Mouse (Mus musculus) MEL (cell line): Measurements from ENCODE around the gene Rnpc3. TPM values are rescaled to one million over a fixed set of nuclear protein-coding genes. Genes with fewer than 3 reads are reported as not detected.
A peak's percentile ranks its signal among the peaks of the same experiment; 100 is the strongest.

ENCODE experiments used
- DNase-seq: peaks from one replicate; pipeline ENCODE4 v3.0.0; 2011; ENCODE audit warnings: low read depth, low spot score
- H3K27ac ChIP-seq: 2 replicates; pipeline ENCODE4 v1.5.1; 2012; ENCODE audit warnings: low read depth, mild to moderate bottlenecking, control low read depth, low read length, moderate library complexity; ENCODE audit not compliant: control insufficient read depth
- H3K27me3 ChIP-seq, 2 experiments: fragments of 150-350 bp in 1 of 2; sonication (generic) in 1 of 2; 2 replicates each; pipeline ENCODE4 v1.6.1; 2012; ENCODE audit warnings: low read length in 2 of 2, mild to moderate bottlenecking in 2 of 2, improper control_type of control experiment in 1 of 2, moderate library complexity in 1 of 2; ENCODE audit not compliant: insufficient read depth in 2 of 2, control insufficient read depth in 1 of 2
- H3K36me3 ChIP-seq, 2 experiments: 2 replicates each; pipeline ENCODE4 v1.6.1; 2012 to 2014; ENCODE audit warnings: low read length in 2 of 2, improper control_type of control experiment in 1 of 2, inconsistent platforms in 1 of 2, mild to moderate bottlenecking in 1 of 2; ENCODE audit not compliant: insufficient read depth in 2 of 2, control insufficient read depth in 1 of 2
- H3K4me1 ChIP-seq, 2 experiments: fragments of 150-350 bp in 1 of 2; sonication (generic) in 1 of 2; 2 replicates each; pipeline ENCODE4 v1.6.1; 2012; ENCODE audit warnings: low read length in 2 of 2, improper control_type of control experiment in 1 of 2, mild to moderate bottlenecking in 1 of 2; ENCODE audit not compliant: insufficient read depth in 2 of 2, control insufficient read depth in 1 of 2
- H3K4me3 ChIP-seq, 2 experiments: fragments of 150-350 bp in 1 of 2; sonication (generic) in 1 of 2; 2 replicates each; pipeline ENCODE4 v1.5.1; 2012; ENCODE audit warnings: low read depth in 2 of 2, low read length in 2 of 2, mild to moderate bottlenecking in 2 of 2, moderate library complexity in 2 of 2, control low read depth in 1 of 2, improper control_type of control experiment in 1 of 2; ENCODE audit not compliant: control insufficient read depth in 1 of 2, insufficient read depth in 1 of 2
- H3K79me2 ChIP-seq: 2 replicates; pipeline ENCODE4 v1.6.1; 2012; ENCODE audit warnings: mild to moderate bottlenecking, low read length, moderate library complexity; ENCODE audit not compliant: control insufficient read depth, poor library complexity, insufficient read depth
- H3K9ac ChIP-seq: 2 replicates; pipeline ENCODE4 v1.6.1; 2012; ENCODE audit warnings: low read depth, mild to moderate bottlenecking, control low read depth, low read length, moderate library complexity; ENCODE audit not compliant: control insufficient read depth, poor library complexity, severe bottlenecking
- H3K9me3 ChIP-seq: fragments of 150-350 bp; sonication (generic); replicated peaks from 2 replicates; pipeline ENCODE4 v1.6.1; 2012; ENCODE audit warnings: mild to moderate bottlenecking, low read length, improper control_type of control experiment, moderate library complexity; ENCODE audit not compliant: insufficient read depth
- CTCF ChIP-seq, 3 experiments: IDR thresholded peaks in 2 of 3; conservative IDR thresholded peaks in 1 of 3; 2 replicates each; pipeline ENCODE4 v1.5.1; 2011 to 2012; ENCODE audit warnings: low read length in 3 of 3, low read depth in 2 of 3, mild to moderate bottlenecking in 2 of 3, improper control_type of control experiment in 1 of 3, inconsistent platforms in 1 of 3, mixed read lengths in 1 of 3, moderate library complexity in 1 of 3; ENCODE audit not compliant: control insufficient read depth in 1 of 3, insufficient read depth in 1 of 3, poor library complexity in 1 of 3, severe bottlenecking in 1 of 3
- ELF1 ChIP-seq: IDR thresholded peaks from 2 replicates; pipeline ENCODE4 v1.6.1; 2014; ENCODE audit warnings: low read depth, mild to moderate bottlenecking, inconsistent platforms, low read length, improper control_type of control experiment, moderate library complexity
- EP300 ChIP-seq, 2 experiments: IDR thresholded peaks; 2 replicates each; pipeline ENCODE4 v1.6.1; 2011; ENCODE audit warnings: improper control_type of control experiment in 2 of 2, low read length in 2 of 2, low read depth in 1 of 2, mild to moderate bottlenecking in 1 of 2
- KAT2A ChIP-seq: conservative IDR thresholded peaks from 2 replicates; pipeline ENCODE4 v1.6.1; 2012; ENCODE audit warnings: low read depth, low read length, improper control_type of control experiment, inconsistent platforms
- MAZ ChIP-seq: IDR thresholded peaks from 2 replicates; pipeline ENCODE4 v1.6.1; 2012; ENCODE audit warnings: low read depth, mild to moderate bottlenecking, inconsistent platforms, low read length, improper control_type of control experiment
- MXI1 ChIP-seq: IDR thresholded peaks from 2 replicates; pipeline ENCODE4 v1.6.1; 2011; ENCODE audit warnings: mild to moderate bottlenecking, low read depth, low read length, improper control_type of control experiment
- MYC ChIP-seq: IDR thresholded peaks from 2 replicates; pipeline ENCODE4 v1.6.1; 2011; ENCODE audit warnings: low read depth, mild to moderate bottlenecking, low read length, improper control_type of control experiment, moderate library complexity
- NELFE ChIP-seq: IDR thresholded peaks from 2 replicates; pipeline ENCODE4 v1.6.1; 2011; ENCODE audit warnings: low read depth, low read length, improper control_type of control experiment
- RAD21 ChIP-seq: IDR thresholded peaks from 2 replicates; pipeline ENCODE4 v1.6.1; 2011; ENCODE audit warnings: mild to moderate bottlenecking, low read depth, low read length, improper control_type of control experiment
- SMC3 ChIP-seq: IDR thresholded peaks from 2 replicates; pipeline ENCODE4 v1.6.1; 2011; ENCODE audit warnings: low read depth, low read length, improper control_type of control experiment
- TAL1 ChIP-seq: IDR thresholded peaks from 2 replicates; pipeline ENCODE4 v1.6.1; 2012; ENCODE audit warnings: mild to moderate bottlenecking, inconsistent platforms, low read length, moderate library complexity, mixed read lengths
- TBP ChIP-seq: IDR thresholded peaks from 2 replicates; pipeline ENCODE4 v1.8.0; 2011; ENCODE audit warnings: low read depth, low read length, improper control_type of control experiment
- TCF12 ChIP-seq: IDR thresholded peaks from 2 replicates; pipeline ENCODE4 v1.6.1; 2014; ENCODE audit warnings: low read depth, mild to moderate bottlenecking, inconsistent platforms, low read length, improper control_type of control experiment, moderate library complexity
- UBTF ChIP-seq: IDR thresholded peaks from 2 replicates; pipeline ENCODE4 v1.6.1; 2012; ENCODE audit warnings: low read depth, mild to moderate bottlenecking, inconsistent platforms, low read length, improper control_type of control experiment, moderate library complexity, borderline replicate concordance; ENCODE audit not compliant: insufficient read depth
- USF1 ChIP-seq: IDR thresholded peaks from 2 replicates; pipeline ENCODE4 v1.6.1; 2014; ENCODE audit warnings: low read depth, mild to moderate bottlenecking, inconsistent platforms, low read length, improper control_type of control experiment, moderate library complexity
- ZC3H11A ChIP-seq: IDR thresholded peaks from 2 replicates; pipeline ENCODE4 v1.6.1; 2012; ENCODE audit warnings: low read depth, mild to moderate bottlenecking, inconsistent platforms, low read length, improper control_type of control experiment
- ZKSCAN1 ChIP-seq: IDR thresholded peaks from 2 replicates; pipeline ENCODE4 v1.6.1; 2012; ENCODE audit warnings: low read depth, mild to moderate bottlenecking, inconsistent platforms, low read length, improper control_type of control experiment, moderate library complexity
- ZNF384 ChIP-seq: IDR thresholded peaks from 2 replicates; pipeline ENCODE4 v1.6.1; 2012; ENCODE audit warnings: low read depth, mild to moderate bottlenecking, inconsistent platforms, low read length, improper control_type of control experiment
- polyA plus RNA-seq, 2 experiments: library from polyadenylated mRNA; stranded (reverse) in 1 of 2; unstranded in 1 of 2; fragments of >175 nt in 1 of 2; fragments of >200 nt in 1 of 2; gene quantifications; 2 replicates each; pipeline versions ENCODE4 v1.2.1 to v1.2.4; 2012; ENCODE audit warnings: low replicate concordance in 2 of 2, low read depth in 1 of 2; ENCODE audit not compliant: insufficient read length in 2 of 2, insufficient read depth in 1 of 2, missing spikeins in 1 of 2
- total RNA-seq: library from RNA; depleted of rRNA; stranded (reverse); fragments of 300-350 nt; gene quantifications from 2 replicates; pipeline ENCODE4 v1.2.3, GENCODE M21; 2012

Gene Rnpc3
- total and polyA plus RNA-seq, 3 experiments, result 12.9 to 21.0 TPM; not detected in 1

DNA sequence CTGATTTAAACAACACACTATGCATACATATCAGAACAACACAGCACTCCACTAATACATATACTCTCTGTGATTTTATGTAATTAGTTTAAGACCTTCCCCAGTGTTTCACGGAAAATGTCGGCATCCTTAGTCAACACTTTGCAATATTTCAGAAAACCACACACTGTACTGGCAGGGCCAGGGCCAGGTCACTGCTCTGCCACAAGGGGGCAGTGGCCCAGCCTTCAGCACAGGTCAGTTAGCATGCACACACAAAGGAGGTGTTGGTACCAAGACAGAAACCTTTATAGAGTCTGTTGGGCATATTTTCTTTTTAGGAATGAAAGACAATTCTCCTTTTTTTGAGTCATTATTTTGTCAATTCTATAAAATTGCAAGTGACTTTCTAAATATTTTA is 27.0 kb upstream of the Rnpc3 start:
- no peaks in the 10 kb centered on the region; a peak in 1 of 4 replicates for H3K27me3 ChIP-seq
- peak; percentile 40 for DNase-seq
- TF ChIP-seq RAD21 (peak; percentile 24), TBP (no peak), SMC3 (peak; percentile 56), CTCF (IDR thresholded peaks at IDR 0.05 in 2 of 3, conservative IDR thresholded peaks at IDR 0.05 in 1 of 3; ENCODE audit: control insufficient read depth in 1 of 3, insufficient read depth in 1 of 3, low read depth in 2 of 3, low read length in 3 of 3, poor library complexity in 1 of 3, severe bottlenecking in 1 of 3) (peak; percentile 57 to 75 (median 66)), ZC3H11A (no peak)
- TF ChIP-seq, all 39 proteins: peak for 3

GRCm38 (mm10) chr3:113654335-113654734 is 24.4 kb upstream of the Rnpc3 start:
- TF ChIP-seq EP300 (IDR thresholded peaks at IDR 0.05; ENCODE audit: low read depth in 1 of 2, low read length in 2 of 2) (no peak), RAD21 (no peak), SMC3 (no peak), ZNF384 (no peak), USF1 (no peak), MXI1 (no peak), UBTF (no peak), NELFE (no peak), TCF12 (no peak), MAZ (no peak), ZKSCAN1 (no peak), MYC (no peak), KAT2A (no peak), TAL1 (no peak), ELF1 (no peak)
- H3K79me2 ChIP-seq, result no peaks in the 10 kb centered on the region
- H3K36me3 ChIP-seq, result no peaks in the 10 kb centered on the region
- H3K4me3 ChIP-seq, result no peak overlapping the region
- no peak for DNase-seq
- H3K9ac ChIP-seq, result no peak overlapping the region
- H3K9me3 ChIP-seq, result no peaks in the 10 kb centered on the region
- no peaks in the 10 kb centered on the region; a peak in 1 of 4 replicates for H3K27me3 ChIP-seq
- no peak overlapping the region for H3K27ac ChIP-seq
- no peaks in the 10 kb centered on the region for H3K4me1 ChIP-seq

More for the DNA sequence above, 27.0 kb upstream of the Rnpc3 start:
- no peak overlapping the region for H3K27ac ChIP-seq
- H3K9ac ChIP-seq, result no peak overlapping the region
- no peaks in the 10 kb centered on the region for H3K9me3 ChIP-seq
- no peaks in the 10 kb centered on the region for H3K36me3 ChIP-seq
- no peak overlapping the region for H3K4me3 ChIP-seq
- no peaks in the 10 kb centered on the region for H3K4me1 ChIP-seq
- no peaks in the 10 kb centered on the region for H3K79me2 ChIP-seq
